Mouse (Mus musculus) ES-Bruce4 (cell line): ENCODE data around the gene Onecut1.

Source experiments
- CTCF ChIP-seq: IDR thresholded peaks from one replicate; pipeline ENCODE4 v1.8.1; 2011; ENCODE audit warnings: low read depth, low read length
- EP300 ChIP-seq: IDR thresholded peaks from 2 replicates; pipeline ENCODE4 v1.6.1; 2011; ENCODE audit warnings: low read depth, low read length; ENCODE audit not compliant: insufficient read depth

DNA sequence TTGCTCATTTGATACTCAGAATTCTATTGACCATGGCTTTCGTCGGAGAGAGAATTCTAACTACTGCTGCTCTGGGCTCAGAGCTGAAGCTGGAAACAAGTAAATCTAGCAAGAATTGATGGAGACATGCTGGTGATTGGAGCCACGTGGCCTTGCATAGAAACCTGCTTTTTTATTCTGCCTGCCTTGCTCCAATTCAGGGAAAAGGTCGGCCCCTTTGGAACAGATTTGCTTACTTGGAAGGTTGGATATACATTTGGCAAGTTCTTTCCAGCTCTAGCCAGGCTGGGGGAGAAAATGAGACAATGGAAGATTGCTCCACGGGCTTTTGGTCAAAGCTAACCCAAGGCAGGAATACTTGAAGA is 11.0 kb upstream of the Onecut1 start:
- TF ChIP-seq CTCF (no peak), EP300 (no peak)
